ENCODE assay signal across 28 mouse cellular contexts in the genomic region with DNA sequence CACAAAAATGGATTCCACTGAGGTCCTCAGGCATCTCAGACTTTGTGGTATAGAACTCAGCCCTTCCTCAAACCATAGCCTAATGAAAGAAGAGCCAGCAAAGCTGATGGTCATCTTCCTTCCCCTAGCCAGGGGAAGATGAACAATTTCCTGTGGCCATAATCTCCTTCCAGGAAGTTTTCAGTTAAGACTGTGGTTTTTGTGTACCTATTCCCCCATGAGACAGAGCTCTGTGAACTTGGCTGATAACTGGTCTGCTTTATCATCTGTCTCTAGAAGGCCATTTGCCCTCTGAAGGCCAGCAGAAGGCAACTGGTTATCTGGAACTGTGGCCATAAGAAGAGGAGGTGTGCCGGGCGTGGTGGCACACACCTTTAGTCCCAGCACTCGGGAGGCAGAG. TPM values are rescaled to one million over a fixed set of nuclear protein-coding genes. Genes with fewer than 3 reads are reported as not detected.
DNase-seq lines count a peak whose midpoint lies in the region; ATAC-seq and TF ChIP-seq lines count a peak whose summit lies in the region.
"Had no signal": no experiment of that assay in that cellular context is flagged by ENCODE, and none has a peak within 500 bp of the region (broad histone marks: within the 10 kb centered on the region; RNA-seq: fewer than 3 reads in every experiment).

No protein-coding gene starts in this region.

- no peaks in the 10 kb centered on the region for H3K9me3 ChIP-seq in liver, embryonic 13.5 days (replicated peaks)
- H3K9me3 ChIP-seq in liver, embryonic 12.5 days (replicated peaks) = no peaks in the 10 kb centered on the region
- H3K9me3 ChIP-seq in liver, embryonic 14.5 days (ENCODE audit: control insufficient read depth, low read length) = no peaks in the 10 kb centered on the region
- no peaks in the 10 kb centered on the region for H3K9me3 ChIP-seq in liver, postnatal 0 days (ENCODE audit: low read length)
- H3K9me3 ChIP-seq in MEL (replicated peaks; ENCODE audit: insufficient read depth, low read length) = no peaks in the 10 kb centered on the region
- H3K9me3 ChIP-seq: G1E had no signal

- H3K4me3 ChIP-seq in liver, embryonic 13.5 days (replicated peaks) = no peak overlapping the region
- no peak overlapping the region for H3K4me3 ChIP-seq in liver, embryonic 12.5 days
- no peak overlapping the region for H3K4me3 ChIP-seq in liver, embryonic 14.5 days (ENCODE audit: insufficient read depth in 1 of 2, low read depth in 2 of 2, low read length in 2 of 2)
- no peak overlapping the region for H3K4me3 ChIP-seq in liver, postnatal 0 days (ENCODE audit: low read depth, low read length)
- H3K4me3 ChIP-seq in MEL (ENCODE audit: control insufficient read depth in 1 of 2, insufficient read depth in 1 of 2, low read depth in 2 of 2, low read length in 2 of 2) = no peak overlapping the region

- no peak for DNase-seq in liver, embryonic 13.5 days
- DNase-seq in liver, embryonic 14.5 days (ENCODE audit: low read depth in 3 of 3, low spot score in 3 of 3) = no peak
- DNase-seq in liver, postnatal 0 days = no peak
- DNase-seq in 416B (ENCODE audit: low read depth) = peak; percentile 72
- DNase-seq in MEL (ENCODE audit: low read depth, low spot score) = no peak
- no peak for DNase-seq in kidney, postnatal 14 days
- DNase-seq in c-Kit-positive CD71-positive TER-119-positive erythroid progenitor cells, embryonic 14.5 days (ENCODE audit: low spot score) = no peak
- DNase-seq: adrenal gland, adult 2 months; adrenal gland, adult 8-10 months; adrenal gland, postnatal 10 days; adrenal gland, postnatal 14 days; adrenal gland, postnatal 25 days; adrenal gland, postnatal 36 days; B cell, adult 2 months; cerebellum, adult 11 months; cerebellum, adult 11-12 months; cerebellum, adult 18-20 months; cerebellum, adult 2 months; cerebellum, adult 8-10 months had no signal

- ATAC-seq in liver, embryonic 13.5 days (ENCODE audit: low read depth) = peak; percentile 45; the same call in 1 of the 2 replicates
- ATAC-seq in liver, embryonic 12.5 days = no peak
- ATAC-seq in liver, embryonic 14.5 days (ENCODE audit: insufficient read depth) = no peak
- ATAC-seq in liver, postnatal 0 days = no peak
- ATAC-seq: activated CD4-positive, CD25-positive, alpha-beta regulatory T cell, adult 4 months; CD4-positive, CD25-positive, alpha-beta regulatory T cell, adult 4 months; Patski had no signal

- no peaks in the 10 kb centered on the region for H3K27me3 ChIP-seq in liver, embryonic 13.5 days
- no peaks in the 10 kb centered on the region for H3K27me3 ChIP-seq in liver, embryonic 12.5 days (replicated peaks)
- H3K27me3 ChIP-seq in liver, embryonic 14.5 days (ENCODE audit: control insufficient read depth, insufficient read depth, low read length) = no peaks in the 10 kb centered on the region
- H3K27me3 ChIP-seq in liver, postnatal 0 days (ENCODE audit: insufficient read depth, low read length) = no peaks in the 10 kb centered on the region
- no peaks in the 10 kb centered on the region for H3K27me3 ChIP-seq in MEL (ENCODE audit: control insufficient read depth in 1 of 2, insufficient read depth in 2 of 2, low read length in 2 of 2)
- H3K27me3 ChIP-seq: CH12.LX, Patski had no signal

- TF ChIP-seq EP300 in liver, embryonic 14.5 days (IDR thresholded peaks at IDR 0.05; ENCODE audit: low read depth) = peak; percentile 46; the same call in 1 of the 2 replicates
- no peak for TF ChIP-seq EP300 in liver, postnatal 0 days (IDR thresholded peaks at IDR 0.05; ENCODE audit: low read depth)
- peak; percentile 29 to 67; a peak in 3 of 4 replicates for TF ChIP-seq EP300 in MEL (IDR thresholded peaks at IDR 0.05; ENCODE audit: low read depth in 1 of 2, low read length in 2 of 2)

- no peaks in the 10 kb centered on the region for H3K36me3 ChIP-seq in liver, embryonic 13.5 days
- H3K36me3 ChIP-seq in liver, embryonic 12.5 days = no peaks in the 10 kb centered on the region
- no peaks in the 10 kb centered on the region for H3K36me3 ChIP-seq in liver, embryonic 14.5 days (replicated peaks; ENCODE audit: control insufficient read depth, insufficient read depth, low read depth)
- H3K36me3 ChIP-seq in liver, postnatal 0 days (replicated peaks; ENCODE audit: insufficient read depth, low read length) = no peaks in the 10 kb centered on the region
- peaks cover 0 to 25% of the 10 kb centered on the region in 2 experiments; a peak in 2 of 4 replicates for H3K36me3 ChIP-seq in MEL (ENCODE audit: control insufficient read depth in 1 of 2, insufficient read depth in 2 of 2, low read length in 2 of 2)
- H3K36me3 ChIP-seq: G1E had no signal

- H3K4me2 ChIP-seq in liver, embryonic 13.5 days = no peak overlapping the region
- no peak overlapping the region for H3K4me2 ChIP-seq in liver, embryonic 12.5 days
- no peak overlapping the region for H3K4me2 ChIP-seq in liver, embryonic 14.5 days (ENCODE audit: low read depth)
- H3K4me2 ChIP-seq in liver, postnatal 0 days (ENCODE audit: low read depth, low read length) = no peak overlapping the region

- WGBS in liver, embryonic 13.5 days (ENCODE audit: insufficient replicate concordance) = 11% methylated on average over 3 of the region's 3 CpGs
- 17% methylated on average over 3 of the region's 3 CpGs for WGBS in liver, embryonic 12.5 days (ENCODE audit: insufficient replicate concordance)
- 12% methylated on average over 3 of the region's 3 CpGs for WGBS in liver, embryonic 14.5 days (ENCODE audit: insufficient replicate concordance)
- WGBS in liver, postnatal 0 days (ENCODE audit: insufficient replicate concordance) = 43% methylated on average over 3 of the region's 3 CpGs

- TF ChIP-seq RAD21 in MEL (IDR thresholded peaks at IDR 0.05; ENCODE audit: low read depth, low read length) = no peak

- no peak overlapping the region for H3K9ac ChIP-seq in liver, embryonic 13.5 days
- H3K9ac ChIP-seq in liver, embryonic 12.5 days = no peak overlapping the region
- H3K9ac ChIP-seq in liver, embryonic 14.5 days (replicated peaks) = no peak overlapping the region
- no peak overlapping the region for H3K9ac ChIP-seq in liver, postnatal 0 days (replicated peaks)
- H3K9ac ChIP-seq in MEL (ENCODE audit: control insufficient read depth, low read depth, low read length, poor library complexity, severe bottlenecking) = no peak overlapping the region

- no peak for TF ChIP-seq CTCF in liver, embryonic 14.5 days (IDR thresholded peaks at IDR 0.05; ENCODE audit: low read depth)
- TF ChIP-seq CTCF in liver, postnatal 0 days (IDR thresholded peaks at IDR 0.05; ENCODE audit: low read depth) = no peak
- no peak for TF ChIP-seq CTCF in MEL (IDR thresholded peaks at IDR 0.05 in 2 of 3, conservative IDR thresholded peaks at IDR 0.05 in 1 of 3; ENCODE audit: control insufficient read depth in 1 of 3, insufficient read depth in 1 of 3, low read depth in 2 of 3, low read length in 3 of 3, poor library complexity in 1 of 3, severe bottlenecking in 1 of 3)

- H3K79me2 ChIP-seq in MEL (ENCODE audit: control insufficient read depth, insufficient read depth, low read length, poor library complexity) = no peaks in the 10 kb centered on the region

- H3K4me1 ChIP-seq in liver, embryonic 13.5 days (replicated peaks) = peaks cover 32% of the 10 kb centered on the region
- H3K4me1 ChIP-seq in liver, embryonic 12.5 days = peaks cover 37% of the 10 kb centered on the region
- peaks cover 7 to 20% of the 10 kb centered on the region in 2 experiments; a peak in 3 of 4 replicates for H3K4me1 ChIP-seq in liver, embryonic 14.5 days (replicated peaks; ENCODE audit: control insufficient read depth in 2 of 2, insufficient read depth in 2 of 2, low read length in 1 of 2)
- H3K4me1 ChIP-seq in liver, postnatal 0 days (ENCODE audit: insufficient read depth) = no peaks in the 10 kb centered on the region
- peaks cover 20 to 29% of the 10 kb centered on the region in 2 experiments for H3K4me1 ChIP-seq in MEL (ENCODE audit: control insufficient read depth in 1 of 2, insufficient read depth in 2 of 2, low read length in 2 of 2)

- no peak for TF ChIP-seq POLR2A in MEL (IDR thresholded peaks at IDR 0.05; ENCODE audit: control insufficient read depth in 1 of 2, insufficient read depth in 1 of 2, low read depth in 1 of 2, low read length in 2 of 2, poor library complexity in 1 of 2)

- H3K27ac ChIP-seq in liver, embryonic 13.5 days = no peak overlapping the region
- no peak overlapping the region for H3K27ac ChIP-seq in liver, embryonic 12.5 days
- H3K27ac ChIP-seq in liver, embryonic 14.5 days = no peak overlapping the region
- no peak overlapping the region for H3K27ac ChIP-seq in liver, postnatal 0 days (ENCODE audit: low read depth)
- no peak overlapping the region for H3K27ac ChIP-seq in MEL (ENCODE audit: control insufficient read depth, low read depth, low read length)

RNA-seq across cellular contexts. Expression of gene Fam178b, which starts 26.8 kb away (rescaled TPM):
- polyA plus RNA-seq in liver, embryonic 13.5 days (2015; fragmentation: Nextera tagmentation; extraction: Ambion mirVana) = 0.15 and 0.17 TPM in 2 replicates
- 0.20 TPM in 1 of 2 replicates, not detected in the other for polyA plus RNA-seq in liver, embryonic 12.5 days (2016; fragmentation: Nextera tagmentation; extraction: Ambion mirVana)
- 0.21 TPM in 2 replicates for polyA plus RNA-seq in liver, embryonic 14.5 days (2012; rRNA removed)
- 0.27 TPM in 1 of 2 replicates, not detected in the other for polyA plus RNA-seq in liver, embryonic 14.5 days (2014; fragmentation: Nextera tagmentation; extraction: Ambion mirVana)
- polyA plus RNA-seq in liver, postnatal 0 days (2015; fragmentation: Nextera tagmentation; extraction: Ambion mirVana) = 0.16 and 0.37 TPM in 2 replicates
- 0.19 and 0.33 TPM in 2 replicates for total RNA-seq in MEL (2012; rRNA removed)
- polyA plus RNA-seq in MEL (2012; ENCODE audit: insufficient read depth in 1 of 2, insufficient read length in 2 of 2, low read depth in 1 of 2, low replicate concordance in 2 of 2, missing spikeins in 1 of 2) = under 1 TPM in 1 of 2 experiments, not detected in 1; 0.29 TPM
- total RNA-seq: adrenal gland, postnatal 14 days; CH12.LX; G1E had no signal
- polyA plus RNA-seq: activated CD4-positive, CD25-positive, alpha-beta regulatory T cell, adult 4 months; CD4-positive, CD25-positive, alpha-beta regulatory T cell, adult 4 months; G1E; Patski had no signal

RNA-seq across cellular contexts. Expression of gene Cox5b, which starts 35.0 kb away (rescaled TPM):
- 499 and 526 TPM in 2 replicates for polyA plus RNA-seq in liver, embryonic 13.5 days (2015; fragmentation: Nextera tagmentation; extraction: Ambion mirVana)
- polyA plus RNA-seq in liver, embryonic 12.5 days (2016; fragmentation: Nextera tagmentation; extraction: Ambion mirVana) = 527 and 538 TPM in 2 replicates
- 179 and 292 TPM in 2 replicates for polyA plus RNA-seq in liver, embryonic 14.5 days (2012; rRNA removed)
- polyA plus RNA-seq in liver, embryonic 14.5 days (2014; fragmentation: Nextera tagmentation; extraction: Ambion mirVana) = 515 and 525 TPM in 2 replicates
- 620 and 664 TPM in 2 replicates for polyA plus RNA-seq in liver, postnatal 0 days (2015; fragmentation: Nextera tagmentation; extraction: Ambion mirVana)
- 498 and 541 TPM in 2 replicates for total RNA-seq in MEL (2012; rRNA removed)
- polyA plus RNA-seq in MEL (2012; ENCODE audit: insufficient read depth in 1 of 2, insufficient read length in 2 of 2, low read depth in 1 of 2, low replicate concordance in 2 of 2, missing spikeins in 1 of 2) = 1,000 to 10,000 TPM in 1 of 2 experiments, not detected in 1; 1,152 TPM

RNA-seq across cellular contexts. Expression of gene 4933424G06Rik, which starts 53.7 kb away (rescaled TPM):
- not detected in 2 replicates for polyA plus RNA-seq in liver, embryonic 13.5 days (2015; fragmentation: Nextera tagmentation; extraction: Ambion mirVana)
- 0.11 TPM in 1 of 2 replicates, not detected in the other for polyA plus RNA-seq in liver, embryonic 12.5 days (2016; fragmentation: Nextera tagmentation; extraction: Ambion mirVana)
- not detected in 2 replicates for polyA plus RNA-seq in liver, embryonic 14.5 days (2012; rRNA removed)
- polyA plus RNA-seq in liver, embryonic 14.5 days (2014; fragmentation: Nextera tagmentation; extraction: Ambion mirVana) = not detected in 2 replicates
- polyA plus RNA-seq in liver, postnatal 0 days (2015; fragmentation: Nextera tagmentation; extraction: Ambion mirVana) = not detected in 2 replicates
- not detected in 2 replicates for total RNA-seq in MEL (2012; rRNA removed)
- polyA plus RNA-seq in MEL (2012; ENCODE audit: insufficient read depth in 1 of 2, insufficient read length in 2 of 2, low read depth in 1 of 2, low replicate concordance in 2 of 2, missing spikeins in 1 of 2) = not detected
- total RNA-seq: adrenal gland, adult 18-20 months; adrenal gland, adult 2 months; adrenal gland, adult 8-10 months; adrenal gland, postnatal 10 days; adrenal gland, postnatal 14 days; adrenal gland, postnatal 25 days; adrenal gland, postnatal 36 days; adrenal gland, postnatal 4 days; CH12.LX; ES-E14 had no signal
- polyA plus RNA-seq: activated CD4-positive, CD25-positive, alpha-beta regulatory T cell, adult 4 months; adrenal gland, adult 2 months; CD4-positive, CD25-positive, alpha-beta regulatory T cell, adult 4 months; G1E had no signal

RNA-seq across cellular contexts. Expression of gene Actr1b, which starts 58.0 kb away (rescaled TPM):
- 34.3 and 37.8 TPM in 2 replicates for polyA plus RNA-seq in liver, embryonic 13.5 days (2015; fragmentation: Nextera tagmentation; extraction: Ambion mirVana)
- 47.2 and 47.9 TPM in 2 replicates for polyA plus RNA-seq in liver, embryonic 12.5 days (2016; fragmentation: Nextera tagmentation; extraction: Ambion mirVana)
- polyA plus RNA-seq in liver, embryonic 14.5 days (2012; rRNA removed) = 20.7 and 27.5 TPM in 2 replicates
- 21.4 and 22.2 TPM in 2 replicates for polyA plus RNA-seq in liver, embryonic 14.5 days (2014; fragmentation: Nextera tagmentation; extraction: Ambion mirVana)
- polyA plus RNA-seq in liver, postnatal 0 days (2015; fragmentation: Nextera tagmentation; extraction: Ambion mirVana) = 19.3 and 21.3 TPM in 2 replicates
- total RNA-seq in MEL (2012; rRNA removed) = 71.0 and 86.1 TPM in 2 replicates
- 100 to 1,000 TPM in 1 of 2 experiments, not detected in 1; 106 TPM for polyA plus RNA-seq in MEL (2012; ENCODE audit: insufficient read depth in 1 of 2, insufficient read length in 2 of 2, low read depth in 1 of 2, low replicate concordance in 2 of 2, missing spikeins in 1 of 2)
